Mouse (Mus musculus) adrenal gland (tissue): ENCODE results near the gene Ctnnd1.

Source experiments
- intact Hi-C: fragments of 180-260 bp; cut with DNase I; formaldehyde crosslinking; loops from one replicate; pipeline ENCODE4 v1.15.1; 2025

Gene Ctnnd1

GRCm38 (mm10) chr2:84617637-84618515 is 32.7 kb downstream of the Ctnnd1 start:
- intact Hi-C loops, result loop anchor here (2.0 to 10.0 kb wide), 2 partner anchors 31 to 163 kb away; no protein-coding TSS in a partner anchor

GRCm38 (mm10) chr2:84612764-84613163 is 37.8 kb downstream of the Ctnnd1 start:
- intact Hi-C loops, result loop anchor here (10.0 kb wide), 1 partner anchor 158 kb away; no protein-coding TSS in a partner anchor

- intact Hi-C loops, result no loop called here
Measured at GRCm38 (mm10) chr2:84607842-84608241, 42.7 kb downstream of the Ctnnd1 start.

- intact Hi-C loops, result no loop called here
Measured at GRCm38 (mm10) chr2:84600977-84601376, 49.6 kb downstream of the Ctnnd1 start.

- intact Hi-C loops, result no loop called here
Measured at GRCm38 (mm10) chr2:84599270-84599888, 51.2 kb downstream of the Ctnnd1 start.

- intact Hi-C loops, result no loop called here
Measured at GRCm38 (mm10) chr2:84597123-84597522, 53.4 kb downstream of the Ctnnd1 start.

GRCm38 (mm10) chr2:84592801-84593200 is 57.8 kb downstream of the Ctnnd1 start:
- intact Hi-C loops, result no loop called here

- intact Hi-C loops, result no loop called here
Measured at GRCm38 (mm10) chr2:84585700-84586099, 64.9 kb downstream of the Ctnnd1 start.

- intact Hi-C loops, result no loop called here
Measured at GRCm38 (mm10) chr2:84582286-84582685, 68.3 kb downstream of the Ctnnd1 start.

GRCm38 (mm10) chr2:84581208-84581607 is 69.4 kb downstream of the Ctnnd1 start:
- intact Hi-C loops, result no loop called here

- intact Hi-C loops, result no loop called here
Measured at GRCm38 (mm10) chr2:84579311-84579710, 71.3 kb downstream of the Ctnnd1 start.

- intact Hi-C loops, result no loop called here
Measured at GRCm38 (mm10) chr2:84574130-84574529, 76.4 kb downstream of the Ctnnd1 start.

- intact Hi-C loops, result no loop called here
Measured at GRCm38 (mm10) chr2:84556888-84557514, 93.6 kb downstream of the Ctnnd1 start.

GRCm38 (mm10) chr2:84551390-84552100 is 99.0 kb downstream of the Ctnnd1 start:
- intact Hi-C loops, result no loop called here
